Mouse (Mus musculus): ENCODE data around the gene Xirp1.

- no peak for TF ChIP-seq USF1 (IDR thresholded peaks at IDR 0.05; ENCODE audit: low read depth, low read length)
- TF ChIP-seq ELF1 (IDR thresholded peaks at IDR 0.05; ENCODE audit: low read depth, low read length) = no peak
- TF ChIP-seq CTCF (IDR thresholded peaks at IDR 0.05 in 2 of 3, conservative IDR thresholded peaks at IDR 0.05 in 1 of 3; ENCODE audit: control insufficient read depth in 1 of 3, insufficient read depth in 1 of 3, low read depth in 2 of 3, low read length in 3 of 3, poor library complexity in 1 of 3, severe bottlenecking in 1 of 3) = no peak
Observed at GRCm38 (mm10) chr9:119996080-119996479, 27.3 kb downstream of the Xirp1 start.
